Mouse (Mus musculus) MEL (cell line): ENCODE data around the gene Slc7a8.

Experiments
- CTCF ChIP-seq, 3 experiments: IDR thresholded peaks in 2 of 3; conservative IDR thresholded peaks in 1 of 3; 2 replicates each; pipeline ENCODE4 v1.5.1; 2011 to 2012; ENCODE audit warnings: low read length in 3 of 3, low read depth in 2 of 3, mild to moderate bottlenecking in 2 of 3, improper control_type of control experiment in 1 of 3, inconsistent platforms in 1 of 3, mixed read lengths in 1 of 3, moderate library complexity in 1 of 3; ENCODE audit not compliant: control insufficient read depth in 1 of 3, insufficient read depth in 1 of 3, poor library complexity in 1 of 3, severe bottlenecking in 1 of 3
- ELF1 ChIP-seq: IDR thresholded peaks from 2 replicates; pipeline ENCODE4 v1.6.1; 2014; ENCODE audit warnings: low read depth, mild to moderate bottlenecking, inconsistent platforms, low read length, improper control_type of control experiment, moderate library complexity
- EP300 ChIP-seq, 2 experiments: IDR thresholded peaks; 2 replicates each; pipeline ENCODE4 v1.6.1; 2011; ENCODE audit warnings: improper control_type of control experiment in 2 of 2, low read length in 2 of 2, low read depth in 1 of 2, mild to moderate bottlenecking in 1 of 2
- POLR2A ChIP-seq, 2 experiments: IDR thresholded peaks; 2 replicates each; pipeline ENCODE4 v1.6.1; 2011 to 2012; ENCODE audit warnings: low read length in 2 of 2, mild to moderate bottlenecking in 2 of 2, control low read depth in 1 of 2, improper control_type of control experiment in 1 of 2, low read depth in 1 of 2, moderate library complexity in 1 of 2; ENCODE audit not compliant: control insufficient read depth in 1 of 2, insufficient read depth in 1 of 2, poor library complexity in 1 of 2
- RAD21 ChIP-seq: IDR thresholded peaks from 2 replicates; pipeline ENCODE4 v1.6.1; 2011; ENCODE audit warnings: mild to moderate bottlenecking, low read depth, low read length, improper control_type of control experiment
- SIN3A ChIP-seq: IDR thresholded peaks from 2 replicates; pipeline ENCODE4 v1.6.1; 2012; ENCODE audit warnings: low read length, improper control_type of control experiment, inconsistent platforms
- SMC3 ChIP-seq: IDR thresholded peaks from 2 replicates; pipeline ENCODE4 v1.6.1; 2011; ENCODE audit warnings: low read depth, low read length, improper control_type of control experiment
- TCF12 ChIP-seq: IDR thresholded peaks from 2 replicates; pipeline ENCODE4 v1.6.1; 2014; ENCODE audit warnings: low read depth, mild to moderate bottlenecking, inconsistent platforms, low read length, improper control_type of control experiment, moderate library complexity
- USF2 ChIP-seq, 2 experiments: IDR thresholded peaks; 2 replicates each; pipeline ENCODE4 v1.6.1; 2011 to 2012; ENCODE audit warnings: improper control_type of control experiment in 2 of 2, low read length in 2 of 2, borderline replicate concordance in 1 of 2, inconsistent platforms in 1 of 2, low read depth in 1 of 2, mild to moderate bottlenecking in 1 of 2; ENCODE audit not compliant: insufficient read depth in 1 of 2
- ZNF384 ChIP-seq: IDR thresholded peaks from 2 replicates; pipeline ENCODE4 v1.6.1; 2012; ENCODE audit warnings: low read depth, mild to moderate bottlenecking, inconsistent platforms, low read length, improper control_type of control experiment

GRCm38 (mm10) chr14:54793351-54793750 lies 11.6 kb upstream of the Slc7a8 start:
- TF ChIP-seq CTCF (IDR thresholded peaks at IDR 0.05 in 2 of 3, conservative IDR thresholded peaks at IDR 0.05 in 1 of 3; ENCODE audit: control insufficient read depth in 1 of 3, insufficient read depth in 1 of 3, low read depth in 2 of 3, low read length in 3 of 3, poor library complexity in 1 of 3, severe bottlenecking in 1 of 3), result no peak
- TF ChIP-seq ELF1, result no peak
- no peak for TF ChIP-seq TCF12
- TF ChIP-seq SMC3, result no peak
- no peak for TF ChIP-seq RAD21
- TF ChIP-seq USF2 (IDR thresholded peaks at IDR 0.05; ENCODE audit: borderline replicate concordance in 1 of 2, insufficient read depth in 1 of 2, low read depth in 1 of 2, low read length in 2 of 2), result no peak
- no peak for TF ChIP-seq POLR2A (IDR thresholded peaks at IDR 0.05; ENCODE audit: control insufficient read depth in 1 of 2, insufficient read depth in 1 of 2, low read depth in 1 of 2, low read length in 2 of 2, poor library complexity in 1 of 2)
- no peak for TF ChIP-seq ZNF384
- TF ChIP-seq SIN3A, result no peak
- TF ChIP-seq EP300 (IDR thresholded peaks at IDR 0.05; ENCODE audit: low read depth in 1 of 2, low read length in 2 of 2), result peak in 1 of 2 experiments; percentile 14; a peak in 1 of 4 replicates
